Mouse (Mus musculus): Measurements from ENCODE around the gene Cfap43. TPM values are rescaled to one million over a fixed set of nuclear protein-coding genes. Genes with fewer than 3 reads are reported as not detected.
A peak's percentile ranks its signal among the peaks of the same experiment; 100 is the strongest.

Cfap43 gene
- total and polyA plus RNA-seq, 3 experiments: 3.2 to 12.7 (median 11.7) TPM

DNA sequence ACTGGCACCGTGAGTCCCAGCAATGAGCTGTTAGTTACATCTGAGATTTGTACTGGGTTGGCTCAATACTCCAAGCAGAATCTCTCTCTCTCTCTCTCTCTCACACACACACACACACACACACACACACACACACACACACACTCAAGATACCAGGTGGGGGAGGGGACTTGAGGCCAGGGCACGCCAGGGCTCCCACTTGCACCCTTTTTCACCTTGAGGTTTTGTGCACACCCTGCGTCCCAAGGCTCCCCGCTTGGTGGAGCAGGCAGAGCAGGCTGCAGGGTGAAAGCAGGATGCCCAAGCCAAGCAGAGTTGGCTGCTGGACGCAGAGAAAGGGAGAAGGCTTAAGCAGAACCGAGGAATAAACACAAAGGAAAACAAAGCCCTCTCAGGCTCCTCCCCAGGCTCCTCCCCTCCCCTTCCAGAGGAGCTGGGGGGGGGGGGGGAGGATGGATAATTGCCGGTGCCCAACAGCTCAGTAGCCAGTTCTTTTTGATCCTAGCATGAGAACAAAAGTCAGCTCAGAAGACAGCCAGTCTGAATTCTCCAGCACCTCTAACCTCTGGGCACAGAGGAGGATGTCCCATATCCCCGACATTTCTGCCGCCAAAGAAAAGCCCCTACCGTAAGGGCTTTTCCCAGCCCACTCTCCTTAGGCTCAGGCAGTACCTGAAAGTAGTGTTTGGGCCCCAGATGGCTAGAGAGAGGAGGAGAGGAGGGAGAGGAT lies 9.5 kb downstream of the Cfap43 start:
- dilution Hi-C loops (cut with MboI; ENCODE audit: extremely low pct_ligation_motif_present, extremely low pct_unique_long_range_greater_than_20kb, low sequenced_read_pairs): no loop called here
- H3K9me3 ChIP-seq (replicated peaks; ENCODE audit: low read length): no peaks in the 10 kb centered on the region
- no peak for DNase-seq (ENCODE audit: extremely low read depth)
- H3K79me2 ChIP-seq (replicated peaks; ENCODE audit: control insufficient read depth, extremely low read depth, insufficient read depth, poor library complexity, severe bottlenecking): peaks cover 12% of the 10 kb centered on the region
- H3K4me2 ChIP-seq (ENCODE audit: insufficient read depth, low read depth, poor library complexity, severe bottlenecking): peak overlapping the region; percentile 66
- H3K4me1 ChIP-seq (ENCODE audit: control insufficient read depth in 1 of 2, insufficient read depth in 2 of 2): peaks cover 23 to 67% of the 10 kb centered on the region in 2 experiments
- H3K27ac ChIP-seq (ENCODE audit: insufficient read depth, low read depth): peak overlapping the region; percentile 44
- H3K9ac ChIP-seq (ENCODE audit: insufficient read depth, low read depth): peak overlapping the region; percentile 41; the same call in 1 of the 2 replicates
- H3K36me3 ChIP-seq (replicated peaks in 1 of 2; ENCODE audit: control insufficient read depth in 1 of 2, insufficient read depth in 1 of 2, low read length in 1 of 2): peaks cover 4 to 75% of the 10 kb centered on the region in 2 experiments
- in situ Hi-C loops (cut with MboI; ENCODE audit: low pct_ligation_motif_present, low pct_unique_long_range_greater_than_20kb, low sequenced_read_pairs): no loop called here
- H3K4me3 ChIP-seq (replicated peaks in 1 of 3; ENCODE audit: low read depth in 2 of 3, low read length in 2 of 3, poor library complexity in 1 of 3): peak overlapping the region in 2 of 3 experiments; percentile 18 to 25
- H3K27me3 ChIP-seq (replicated peaks): no peaks in the 10 kb centered on the region
- TF ChIP-seq SMC3 (IDR thresholded peaks at IDR 0.05; ENCODE audit: low read depth, low read length) (no peak), RCOR1 (conservative IDR thresholded peaks at IDR 0.05; ENCODE audit: low read depth, low read length) (no peak), USF1 (IDR thresholded peaks at IDR 0.05; ENCODE audit: low read depth, low read length) (no peak), ZC3H11A (IDR thresholded peaks at IDR 0.05; ENCODE audit: low read depth, low read length) (no peak), PAX5 (IDR thresholded peaks at IDR 0.05; ENCODE audit: low read length) (no peak)

DNA sequence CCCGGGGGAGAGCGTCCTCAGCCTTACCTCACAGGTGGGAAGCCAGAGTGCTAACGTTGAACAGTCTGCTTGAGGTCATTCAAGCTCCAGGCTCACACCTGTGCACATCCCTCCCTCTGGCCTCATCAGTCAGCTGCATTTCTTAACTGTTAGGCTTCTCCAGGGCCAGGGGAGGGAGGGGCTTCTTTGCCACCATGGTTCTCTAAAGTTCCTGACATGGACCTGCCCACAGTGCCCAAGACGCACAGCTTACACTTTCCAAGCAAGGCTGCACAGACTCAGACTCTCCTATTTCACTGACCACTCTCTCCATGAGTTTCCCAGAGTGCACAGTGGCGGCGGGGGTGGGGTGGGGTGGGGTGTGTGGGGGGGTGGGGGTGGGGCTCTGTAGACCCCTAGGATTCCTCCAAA lies 10.1 kb downstream of the Cfap43 start:
- H3K9me3 ChIP-seq (replicated peaks; ENCODE audit: low read length): no peaks in the 10 kb centered on the region
- in situ Hi-C loops (cut with MboI; ENCODE audit: low pct_ligation_motif_present, low pct_unique_long_range_greater_than_20kb, low sequenced_read_pairs) (no loop called here), dilution Hi-C loops (cut with MboI; ENCODE audit: extremely low pct_ligation_motif_present, extremely low pct_unique_long_range_greater_than_20kb, low sequenced_read_pairs) (no loop called here)
- no peak overlapping the region for H3K4me2 ChIP-seq (ENCODE audit: insufficient read depth, low read depth, poor library complexity, severe bottlenecking)
- H3K9ac ChIP-seq (ENCODE audit: insufficient read depth, low read depth): no peak overlapping the region
- no peak overlapping the region for H3K4me3 ChIP-seq (replicated peaks in 1 of 3; ENCODE audit: low read depth in 2 of 3, low read length in 2 of 3, poor library complexity in 1 of 3)
- peaks cover 4 to 75% of the 10 kb centered on the region in 2 experiments for H3K36me3 ChIP-seq (replicated peaks in 1 of 2; ENCODE audit: control insufficient read depth in 1 of 2, insufficient read depth in 1 of 2, low read length in 1 of 2)
- DNase-seq (ENCODE audit: extremely low read depth): no peak
- H3K27me3 ChIP-seq (replicated peaks): no peaks in the 10 kb centered on the region
- no peak overlapping the region for H3K27ac ChIP-seq (ENCODE audit: insufficient read depth, low read depth)
- peaks cover 10% of the 10 kb centered on the region for H3K79me2 ChIP-seq (replicated peaks; ENCODE audit: control insufficient read depth, extremely low read depth, insufficient read depth, poor library complexity, severe bottlenecking)
- no peak for TF ChIP-seq RAD21 (IDR thresholded peaks at IDR 0.05; ENCODE audit: low read depth, low read length)
- no peak for TF ChIP-seq USF1 (IDR thresholded peaks at IDR 0.05; ENCODE audit: low read depth, low read length)
- no peak for TF ChIP-seq NRF1 (IDR thresholded peaks at IDR 0.05; ENCODE audit: low read depth, low read length)
- TF ChIP-seq ZKSCAN1 (IDR thresholded peaks at IDR 0.05; ENCODE audit: borderline replicate concordance, low read depth, low read length): no peak
- TF ChIP-seq RCOR1 (conservative IDR thresholded peaks at IDR 0.05; ENCODE audit: low read depth, low read length): no peak
- TF ChIP-seq MEF2A (IDR thresholded peaks at IDR 0.05; ENCODE audit: borderline replicate concordance, low read depth, low read length): no peak
- TF ChIP-seq E2F4 (IDR thresholded peaks at IDR 0.05; ENCODE audit: insufficient replicate concordance, low read depth, low read length): no peak
- TF ChIP-seq TCF12 (IDR thresholded peaks at IDR 0.05; ENCODE audit: low read depth, low read length): no peak
- no peak for TF ChIP-seq ZNF384 (IDR thresholded peaks at IDR 0.05; ENCODE audit: low read depth, low read length)
- no peak for TF ChIP-seq PAX5 (IDR thresholded peaks at IDR 0.05; ENCODE audit: low read length)
- TF ChIP-seq JUN (IDR thresholded peaks at IDR 0.05; ENCODE audit: insufficient read depth, low read depth, low read length): no peak
- TF ChIP-seq CHD1 (IDR thresholded peaks at IDR 0.05; ENCODE audit: low read depth, low read length): no peak
- no peak for TF ChIP-seq ZMIZ1 (IDR thresholded peaks at IDR 0.05; ENCODE audit: low read depth, low read length)
- no peak for TF ChIP-seq NELFE (IDR thresholded peaks at IDR 0.05; ENCODE audit: low read depth, low read length)
- no peak for TF ChIP-seq MXI1 (IDR thresholded peaks at IDR 0.05; ENCODE audit: low read depth, low read length)
- H3K4me1 ChIP-seq (ENCODE audit: control insufficient read depth in 1 of 2, insufficient read depth in 2 of 2): peaks cover 23 to 63% of the 10 kb centered on the region in 2 experiments
